Mouse (Mus musculus) CH12.LX (cell line): ENCODE results near the gene Abr. TPM values are rescaled to one million over a fixed set of nuclear protein-coding genes. Genes with fewer than 3 reads are reported as not detected.

Source experiments
- DNase-seq: peaks from one replicate; pipeline ENCODE4 v3.0.0-alpha.2; 2013; ENCODE audit errors: extremely low read depth
- H3K27ac ChIP-seq: 2 replicates; pipeline ENCODE4 v1.5.1; 2012; ENCODE audit warnings: low read depth, mild to moderate bottlenecking, control low read depth, moderate library complexity; ENCODE audit not compliant: insufficient read depth
- H3K27me3 ChIP-seq: replicated peaks from 2 replicates; pipeline ENCODE3; 2012; ENCODE audit warnings: inconsistent platforms
- H3K36me3 ChIP-seq, 2 experiments: replicated peaks in 1 of 2; 2 replicates each; pipeline versions ENCODE3 to v1.6.1; 2012; ENCODE audit warnings: inconsistent platforms in 1 of 2, low read length in 1 of 2, mild to moderate bottlenecking in 1 of 2, mixed read lengths in 1 of 2, moderate library complexity in 1 of 2; ENCODE audit not compliant: control insufficient read depth in 1 of 2, insufficient read depth in 1 of 2
- H3K4me1 ChIP-seq, 2 experiments: 2 replicates each; pipeline ENCODE4 v1.6.1; 2012; ENCODE audit warnings: inconsistent platforms in 1 of 2, moderate library complexity in 1 of 2; ENCODE audit not compliant: insufficient read depth in 2 of 2, control insufficient read depth in 1 of 2
- H3K4me2 ChIP-seq: 2 replicates; pipeline ENCODE4 v1.6.1; 2012; ENCODE audit warnings: low read depth, mild to moderate bottlenecking, control low read depth; ENCODE audit not compliant: poor library complexity, insufficient read depth, severe bottlenecking
- H3K4me3 ChIP-seq, 3 experiments: fragments of 150-350 bp in 1 of 3; sonication (generic) in 1 of 3; replicated peaks in 1 of 3; 2 replicates each; pipeline versions ENCODE3 to v1.5.1; 2011 to 2012; ENCODE audit warnings: low read depth in 2 of 3, low read length in 2 of 3, mild to moderate bottlenecking in 2 of 3, moderate library complexity in 2 of 3, control low read depth in 1 of 3, improper control_type of control experiment in 1 of 3, inconsistent platforms in 1 of 3, mixed read lengths in 1 of 3; ENCODE audit not compliant: poor library complexity in 1 of 3
- H3K79me2 ChIP-seq: replicated peaks from 2 replicates; pipeline ENCODE4 v1.6.1; 2012; ENCODE audit warnings: mild to moderate bottlenecking, moderate library complexity; ENCODE audit not compliant: control insufficient read depth, poor library complexity, insufficient read depth, severe bottlenecking; ENCODE audit errors: extremely low read depth
- H3K9ac ChIP-seq: 2 replicates; pipeline ENCODE4 v1.6.1; 2012; ENCODE audit warnings: low read depth, mild to moderate bottlenecking, control low read depth, moderate library complexity; ENCODE audit not compliant: insufficient read depth
- H3K9me3 ChIP-seq: replicated peaks from 2 replicates; pipeline ENCODE3; 2012; ENCODE audit warnings: low read length, inconsistent platforms, mixed read lengths
- BHLHE40 ChIP-seq: IDR thresholded peaks from 2 replicates; pipeline ENCODE4 v1.6.1; 2011; ENCODE audit warnings: mild to moderate bottlenecking, low read depth, low read length, improper control_type of control experiment
- CHD1 ChIP-seq: IDR thresholded peaks from 2 replicates; pipeline ENCODE4 v1.6.1; 2012; ENCODE audit warnings: low read depth, low read length, improper control_type of control experiment, inconsistent platforms
- CHD2 ChIP-seq: IDR thresholded peaks from 2 replicates; pipeline ENCODE4 v1.6.1; 2011; ENCODE audit warnings: low read length, improper control_type of control experiment
- E2F4 ChIP-seq: IDR thresholded peaks from 2 replicates; pipeline ENCODE4 v1.6.1; 2011; ENCODE audit warnings: low read depth, low read length, improper control_type of control experiment; ENCODE audit not compliant: insufficient replicate concordance
- ELF1 ChIP-seq: IDR thresholded peaks from 2 replicates; pipeline ENCODE4 v1.6.1; 2014; ENCODE audit warnings: low read depth, mild to moderate bottlenecking, inconsistent platforms, low read length, improper control_type of control experiment
- EP300 ChIP-seq: IDR thresholded peaks from 2 replicates; pipeline ENCODE4 v1.6.1; 2011; ENCODE audit warnings: low read length, improper control_type of control experiment
- ETS1 ChIP-seq: conservative IDR thresholded peaks from 2 replicates; pipeline ENCODE4 v1.6.1; 2012; ENCODE audit warnings: low read depth, mild to moderate bottlenecking, inconsistent platforms, low read length, improper control_type of control experiment, moderate library complexity
- GABPA ChIP-seq: IDR thresholded peaks from 2 replicates; pipeline ENCODE4 v1.6.1; 2012; ENCODE audit warnings: low read depth, low read length, improper control_type of control experiment, inconsistent platforms; ENCODE audit not compliant: insufficient replicate concordance
- HCFC1 ChIP-seq: IDR thresholded peaks from 2 replicates; pipeline ENCODE4 v1.6.1; 2012; ENCODE audit warnings: low read depth, mild to moderate bottlenecking, inconsistent platforms, low read length, improper control_type of control experiment
- JUND ChIP-seq: conservative IDR thresholded peaks from 2 replicates; pipeline ENCODE4 v1.6.1; 2011; ENCODE audit warnings: low read depth, low read length, improper control_type of control experiment
- KAT2A ChIP-seq: IDR thresholded peaks from 2 replicates; pipeline ENCODE4 v1.6.1; 2012; ENCODE audit warnings: low read length, improper control_type of control experiment, inconsistent platforms; ENCODE audit not compliant: insufficient replicate concordance
- MAFK ChIP-seq: IDR thresholded peaks from 2 replicates; pipeline ENCODE4 v1.6.1; 2011; ENCODE audit warnings: low read length, improper control_type of control experiment; ENCODE audit not compliant: insufficient replicate concordance
- PAX5 ChIP-seq: IDR thresholded peaks from 2 replicates; pipeline ENCODE4 v1.6.1; 2012; ENCODE audit warnings: low read length, inconsistent platforms, mixed read lengths
- RAD21 ChIP-seq: IDR thresholded peaks from 2 replicates; pipeline ENCODE4 v1.6.1; 2011; ENCODE audit warnings: low read depth, mild to moderate bottlenecking, low read length, improper control_type of control experiment, moderate library complexity
- RCOR1 ChIP-seq: conservative IDR thresholded peaks from 2 replicates; pipeline ENCODE4 v1.6.1; 2012; ENCODE audit warnings: low read depth, mild to moderate bottlenecking, inconsistent platforms, low read length, improper control_type of control experiment
- SIN3A ChIP-seq: IDR thresholded peaks from 2 replicates; pipeline ENCODE4 v1.6.1; 2012; ENCODE audit warnings: low read length, improper control_type of control experiment, inconsistent platforms
- TBP ChIP-seq: conservative IDR thresholded peaks from 2 replicates; pipeline ENCODE4 v1.6.1; 2011; ENCODE audit warnings: low read depth, low read length, improper control_type of control experiment
- USF1 ChIP-seq: IDR thresholded peaks from 2 replicates; pipeline ENCODE4 v1.6.1; 2014; ENCODE audit warnings: low read depth, mild to moderate bottlenecking, inconsistent platforms, low read length, improper control_type of control experiment
- ZC3H11A ChIP-seq: IDR thresholded peaks from 2 replicates; pipeline ENCODE4 v1.6.1; 2012; ENCODE audit warnings: low read depth, mild to moderate bottlenecking, inconsistent platforms, low read length, improper control_type of control experiment
- ZKSCAN1 ChIP-seq: IDR thresholded peaks from 2 replicates; pipeline ENCODE4 v1.6.1; 2012; ENCODE audit warnings: low read depth, inconsistent platforms, low read length, improper control_type of control experiment, borderline replicate concordance
- ZMIZ1 ChIP-seq: IDR thresholded peaks from 2 replicates; pipeline ENCODE4 v1.6.1; 2012; ENCODE audit warnings: low read depth, mild to moderate bottlenecking, inconsistent platforms, low read length, improper control_type of control experiment
- ZNF384 ChIP-seq: IDR thresholded peaks from 2 replicates; pipeline ENCODE4 v1.6.1; 2012; ENCODE audit warnings: low read depth, low read length, improper control_type of control experiment, inconsistent platforms
- dilution Hi-C: fragments of 300-500 bp; cut with MboI; formaldehyde crosslinking; loops from 2 replicates; pipeline ENCODE4 v1.14.3; 2020; ENCODE audit warnings: low sequenced_read_pairs; ENCODE audit not compliant: extremely low pct_unique_long_range_greater_than_20kb, extremely low pct_ligation_motif_present
- in situ Hi-C: fragments of 300-500 bp; cut with MboI; formaldehyde crosslinking; loops from 3 replicates; pipeline ENCODE4 v1.14.3; 2019; ENCODE audit warnings: low sequenced_read_pairs, low pct_ligation_motif_present, low pct_unique_long_range_greater_than_20kb, mixed read lengths
- polyA plus RNA-seq: library from polyadenylated mRNA; unstranded; fragments of >175 nt; gene quantifications from 2 replicates; pipeline ENCODE4 v1.2.1, GENCODE M21; 2012; ENCODE audit warnings: low read depth; ENCODE audit not compliant: insufficient read length
- total RNA-seq, 2 experiments: library from RNA; depleted of rRNA; stranded (reverse); fragments of 300-350 nt in 1 of 2; fragments of >200 nt in 1 of 2; gene quantifications; 2 replicates each; pipeline ENCODE4 v1.2.3; 2012 to 2014

Abr gene
- total and polyA plus RNA-seq, 3 experiments, result 21.0 to 49.5 (median 37.4) TPM

- in situ Hi-C loops (no loop called here), dilution Hi-C loops (no loop called here)
- Histone ChIP-seq H3K4me2 (no peak overlapping the region), H3K4me1 (peaks cover 17 to 70% of the 10 kb centered on the region in 2 experiments), H3K9ac (no peak overlapping the region), H3K4me3 (no peak overlapping the region), H3K36me3 (peaks cover 60 to 81% of the 10 kb centered on the region in 2 experiments), H3K27ac (no peak overlapping the region), H3K79me2 (no peaks in the 10 kb centered on the region), H3K9me3 (no peaks in the 10 kb centered on the region), H3K27me3 (no peaks in the 10 kb centered on the region)
- TF ChIP-seq USF1 (no peak), ZNF384 (no peak), ZKSCAN1 (no peak), CHD2 (no peak), PAX5 (no peak), EP300 (no peak), CHD1 (no peak), GABPA (no peak), KAT2A (no peak), ETS1 (no peak), SIN3A (no peak), MAFK (no peak), RCOR1 (no peak), ZC3H11A (no peak)
- DNase-seq, result no peak
Measured at GRCm38 (mm10) chr11:76467487-76468005, 154.6 kb downstream of the Abr start.

- no peak for DNase-seq
- in situ Hi-C loops (no loop called here), dilution Hi-C loops (no loop called here)
- Histone ChIP-seq H3K27me3 (no peaks in the 10 kb centered on the region), H3K9me3 (no peaks in the 10 kb centered on the region), H3K27ac (no peak overlapping the region), H3K4me2 (no peak overlapping the region), H3K79me2 (no peaks in the 10 kb centered on the region), H3K9ac (no peak overlapping the region), H3K4me1 (peaks cover 21 to 75% of the 10 kb centered on the region in 2 experiments), H3K36me3 (peaks cover 62 to 81% of the 10 kb centered on the region in 2 experiments), H3K4me3 (no peak overlapping the region)
- TF ChIP-seq RCOR1 (no peak), ZNF384 (no peak), KAT2A (no peak), ZC3H11A (no peak), E2F4 (no peak), TBP (no peak), HCFC1 (no peak), JUND (no peak), ZMIZ1 (no peak), BHLHE40 (no peak), ELF1 (no peak), RAD21 (no peak)
Measured at GRCm38 (mm10) chr11:76467073-76467472, 155.0 kb downstream of the Abr start.
